ENCODE assay signal across 27 mouse cellular contexts in the genomic region with DNA sequence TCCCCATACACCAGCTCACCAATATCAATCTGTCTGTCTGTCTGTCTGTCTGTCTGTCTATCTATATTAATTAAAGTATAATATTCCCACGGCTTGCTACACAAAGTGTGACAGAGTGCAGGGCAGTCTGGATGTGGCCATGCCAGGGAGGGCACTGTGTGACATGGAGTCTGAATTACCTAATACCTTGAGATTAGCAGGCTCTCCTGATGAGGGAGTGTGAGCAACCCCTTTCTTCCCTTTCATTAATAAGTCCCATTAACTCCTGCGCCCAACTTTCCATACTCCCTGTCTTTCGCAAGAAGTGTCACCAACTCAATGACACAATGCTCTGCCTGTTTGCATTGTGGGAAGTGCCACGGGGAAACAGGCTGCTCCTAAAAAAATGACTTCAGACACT.
"Had no signal": no experiment of that assay in that cellular context is flagged by ENCODE, and none has a peak within 500 bp of the region (broad histone marks: within the 10 kb centered on the region; RNA-seq: fewer than 3 reads in every experiment).

No protein-coding gene starts in this region.

- H3K4me2 ChIP-seq: heart, embryonic 11.5 days; heart, embryonic 13.5 days; heart, embryonic 15.5 days; hindbrain, embryonic 12.5 days; hindbrain, embryonic 14.5 days; intestine, embryonic 15.5 days; kidney, embryonic 15.5 days; limb, embryonic 13.5 days; limb, embryonic 15.5 days; liver, embryonic 12.5 days had no signal

- H3K27me3 ChIP-seq: intestine, embryonic 15.5 days; limb, embryonic 15.5 days had no signal

- H3K4me3 ChIP-seq: gastrocnemius, adult 2 months; heart, adult 2 months; heart, embryonic 13.5 days; heart, embryonic 15.5 days; hindbrain, embryonic 10.5 days; hindbrain, embryonic 12.5 days; intestine, embryonic 15.5 days; kidney, embryonic 15.5 days; limb, embryonic 13.5 days; limb, embryonic 15.5 days; liver, embryonic 12.5 days had no signal

- H3K9me3 ChIP-seq: heart, embryonic 15.5 days; hindbrain, embryonic 10.5 days; hindbrain, embryonic 12.5 days; intestine, embryonic 15.5 days; kidney, embryonic 15.5 days; limb, embryonic 13.5 days; limb, embryonic 15.5 days; liver, embryonic 12.5 days had no signal

- ATAC-seq: hindbrain, embryonic 16.5 days; inflammation-experienced regulatory T-cells, adult 6 months; intestine, embryonic 15.5 days; liver, embryonic 12.5 days had no signal

- H3K9ac ChIP-seq: heart, embryonic 13.5 days; heart, embryonic 15.5 days; hindbrain, embryonic 12.5 days; hindbrain, embryonic 14.5 days; intestine, embryonic 15.5 days; kidney, embryonic 15.5 days; limb, embryonic 13.5 days; limb, embryonic 15.5 days; liver, embryonic 12.5 days had no signal

- H3K4me1 ChIP-seq: liver, embryonic 12.5 days had no signal

- H3K36me3 ChIP-seq: heart, embryonic 13.5 days; heart, embryonic 15.5 days; hindbrain, embryonic 10.5 days; hindbrain, embryonic 12.5 days; intestine, embryonic 15.5 days; kidney, embryonic 15.5 days; limb, embryonic 13.5 days; limb, embryonic 15.5 days; liver, embryonic 12.5 days had no signal

- H3K27ac ChIP-seq: gastrocnemius, adult 2 months; heart, adult 2 months; heart, embryonic 13.5 days; heart, embryonic 15.5 days; hindbrain, embryonic 10.5 days; hindbrain, embryonic 12.5 days; hindbrain, embryonic 14.5 days; intestine, embryonic 15.5 days; kidney, embryonic 15.5 days; kidney, postnatal 0 days; limb, embryonic 13.5 days; limb, embryonic 15.5 days; liver, embryonic 12.5 days had no signal

- DNase-seq: gastrocnemius, postnatal 10 days; gastrocnemius, postnatal 25 days; heart, adult 2 months; heart, postnatal 4 days; kidney, adult 11 months; kidney, adult 2 months; kidney, adult 9 months; kidney, postnatal 14 days; kidney, postnatal 36 days; layer of hippocampus, adult 9-11 months; layer of hippocampus, postnatal 36 days; left cerebral cortex, postnatal 4 days had no signal
